Mouse (Mus musculus): ENCODE results near the gene Myl4.

DNA sequence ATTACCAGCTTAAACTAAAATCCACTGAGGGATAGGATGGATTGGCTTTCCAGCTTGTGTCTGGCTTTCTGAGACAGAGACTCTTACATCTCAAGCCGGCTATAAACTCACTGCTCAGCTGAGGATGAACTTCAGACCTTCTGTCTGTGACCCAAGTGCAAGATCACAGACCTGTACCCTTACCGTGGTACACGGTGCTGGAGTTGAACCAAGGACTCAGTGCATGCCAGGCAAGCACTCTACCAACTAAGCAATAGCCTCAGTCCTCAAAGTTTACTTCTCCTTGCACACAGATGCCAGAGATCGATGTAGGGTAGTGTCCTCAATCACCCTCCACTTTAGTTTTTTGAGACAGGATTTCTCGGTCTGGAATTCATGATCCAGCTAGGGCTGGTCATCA is 10.7 kb upstream of the Myl4 start:
- no peak for TF ChIP-seq GATA1 (IDR thresholded peaks at IDR 0.05; ENCODE audit: borderline replicate concordance, low read length)
- TF ChIP-seq FLI1 (IDR thresholded peaks at IDR 0.05; ENCODE audit: low read length): no peak

All from megakaryocyte, embryonic 14.5 days (primary cell).